In genomic region chr5:114818124-114818523, GRCm38 (mm10) we compare ENCODE assay signal across 28 mouse cellular contexts. TPM values are rescaled to one million over a fixed set of nuclear protein-coding genes. Genes with fewer than 3 reads are reported as not detected.
A peak's percentile ranks its signal among the peaks of the same experiment; 100 is the strongest.
DNase-seq lines count a peak whose midpoint lies in the region; ATAC-seq and TF ChIP-seq lines count a peak whose summit lies in the region.
"Had no signal": no experiment of that assay in that cellular context is flagged by ENCODE, and none has a peak within 500 bp of the region (broad histone marks: within the 10 kb centered on the region; RNA-seq: fewer than 3 reads in every experiment).

No protein-coding gene starts in this region.

- WGBS in liver, postnatal 0 days (ENCODE audit: insufficient replicate concordance), result 55% methylated on average over 11 of the region's 11 CpGs

- DNase-seq in cerebellum, adult 9-10 months, result peak; percentile 14
- DNase-seq in cerebellum, postnatal 36 days, result no peak
- DNase-seq in kidney, postnatal 25 days, result peak; percentile 47 to 61
- peak; percentile 30 for DNase-seq in liver, postnatal 0 days
- DNase-seq in Muller cell, postnatal 12 days (ENCODE audit: inconsistent ontology term), result no peak
- DNase-seq: adrenal gland, postnatal 14 days; cerebellum, postnatal 25 days; heart, adult 18-20 months; heart, postnatal 36 days; left cerebral cortex, postnatal 4 days; right cerebral cortex, postnatal 25 days; thymus, adult 18-20 months had no signal

- H3K9ac ChIP-seq in liver, postnatal 0 days (replicated peaks), result no peak overlapping the region
- H3K9ac ChIP-seq: forebrain, embryonic 13.5 days; heart, embryonic 13.5 days; hindbrain, embryonic 14.5 days; midbrain, embryonic 15.5 days; neural tube, embryonic 15.5 days had no signal

- no peaks in the 10 kb centered on the region for H3K27me3 ChIP-seq in megakaryocyte, embryonic 14.5 days (replicated peaks)
- no peaks in the 10 kb centered on the region for H3K27me3 ChIP-seq in liver, postnatal 0 days (ENCODE audit: insufficient read depth, low read length)
- H3K27me3 ChIP-seq: forebrain, embryonic 13.5 days; heart, embryonic 13.5 days; midbrain, embryonic 15.5 days; neural tube, embryonic 15.5 days had no signal

- H3K9me3 ChIP-seq in megakaryocyte, embryonic 14.5 days, result peaks cover 14% of the 10 kb centered on the region
- H3K9me3 ChIP-seq in liver, postnatal 0 days (ENCODE audit: low read length), result no peaks in the 10 kb centered on the region
- H3K9me3 ChIP-seq: midbrain, embryonic 15.5 days; neural tube, embryonic 15.5 days had no signal

- H3K4me2 ChIP-seq in liver, postnatal 0 days (ENCODE audit: low read depth, low read length), result no peak overlapping the region
- H3K4me2 ChIP-seq: forebrain, embryonic 13.5 days; heart, embryonic 13.5 days; hindbrain, embryonic 14.5 days; midbrain, embryonic 15.5 days; neural tube, embryonic 15.5 days had no signal

- peaks cover 10% of the 10 kb centered on the region for H3K36me3 ChIP-seq in megakaryocyte, embryonic 14.5 days (replicated peaks; ENCODE audit: low read length)
- H3K36me3 ChIP-seq in liver, postnatal 0 days (replicated peaks; ENCODE audit: insufficient read depth, low read length), result no peaks in the 10 kb centered on the region
- H3K36me3 ChIP-seq: midbrain, embryonic 15.5 days had no signal

- peak overlapping the region; percentile 70 for H3K4me3 ChIP-seq in megakaryocyte, embryonic 14.5 days (replicated peaks)
- no peak overlapping the region for H3K4me3 ChIP-seq in liver, postnatal 0 days (ENCODE audit: low read depth, low read length)
- H3K4me3 ChIP-seq: forebrain, embryonic 13.5 days; heart, embryonic 13.5 days; layer of hippocampus, adult 2 months; midbrain, embryonic 15.5 days; neural tube, embryonic 15.5 days had no signal

- no peak for ATAC-seq in megakaryocyte, adult 5-6 weeks (ENCODE audit: poor library complexity, severe bottlenecking)
- no peak for ATAC-seq in liver, postnatal 0 days
- no peak for ATAC-seq in activated CD4-positive, CD25-positive, alpha-beta regulatory T cell, adult 4 months
- ATAC-seq: forebrain, embryonic 13.5 days; lung, postnatal 0 days; midbrain, embryonic 15.5 days had no signal

- TF ChIP-seq EP300 in liver, postnatal 0 days (IDR thresholded peaks at IDR 0.05; ENCODE audit: low read depth), result no peak

- peaks cover 29% of the 10 kb centered on the region for H3K4me1 ChIP-seq in megakaryocyte, embryonic 14.5 days
- no peaks in the 10 kb centered on the region; the same call in 1 of the 2 replicates for H3K4me1 ChIP-seq in liver, postnatal 0 days (ENCODE audit: insufficient read depth)
- H3K4me1 ChIP-seq: midbrain, embryonic 15.5 days had no signal

- H3K27ac ChIP-seq in liver, postnatal 0 days (ENCODE audit: low read depth), result no peak overlapping the region
- H3K27ac ChIP-seq: forebrain, embryonic 13.5 days; heart, embryonic 13.5 days; hindbrain, embryonic 14.5 days; layer of hippocampus, adult 2 months; midbrain, embryonic 15.5 days; neural tube, embryonic 15.5 days had no signal

- no peak for TF ChIP-seq CTCF in liver, postnatal 0 days (IDR thresholded peaks at IDR 0.05; ENCODE audit: low read depth)

RNA-seq across cellular contexts. Expression of gene 1500011B03Rik, which starts 5.1 kb away (rescaled TPM):
- polyA plus RNA-seq in megakaryocyte, embryonic 14.5 days (2012; ENCODE audit: insufficient read depth, low replicate concordance), result 24.5 and 89.4 TPM in 2 replicates
- 30.6 and 45.3 TPM in 2 replicates for total RNA-seq in megakaryocyte, adult 5-6 weeks (2015)
- total RNA-seq in megakaryocyte, adult 5-6 weeks (2017), result 19.1 and 24.0 TPM in 2 replicates
- polyA plus RNA-seq in liver, postnatal 0 days (2015; fragmentation: Nextera tagmentation; extraction: Ambion mirVana), result 31.2 and 32.5 TPM in 2 replicates
- polyA plus RNA-seq in activated CD4-positive, CD25-positive, alpha-beta regulatory T cell, adult 4 months (2017; shearing (Covaris generic)), result 10 to 100 TPM; 52.5 to 64.1 TPM

RNA-seq across cellular contexts. Expression of gene 4930519G04Rik, which starts 35.3 kb away (rescaled TPM):
- polyA plus RNA-seq in megakaryocyte, embryonic 14.5 days (2012; ENCODE audit: insufficient read depth, low replicate concordance), result 0.20 TPM in 1 of 2 replicates, not detected in the other
- total RNA-seq in megakaryocyte, adult 5-6 weeks (2015), result 0.16 and 0.30 TPM in 2 replicates
- total RNA-seq in megakaryocyte, adult 5-6 weeks (2017), result 0.24 and 0.84 TPM in 2 replicates
- not detected in 2 replicates for polyA plus RNA-seq in liver, postnatal 0 days (2015; fragmentation: Nextera tagmentation; extraction: Ambion mirVana)
- polyA plus RNA-seq in activated CD4-positive, CD25-positive, alpha-beta regulatory T cell, adult 4 months (2017; shearing (Covaris generic)), result not detected
- total RNA-seq: adrenal gland, postnatal 14 days; gastrocnemius, adult 8-10 months; heart, adult 18-20 months; heart, postnatal 36 days; layer of hippocampus, adult 2 months; left cerebral cortex, postnatal 4 days; liver, adult 2 months had no signal
- polyA plus RNA-seq: forebrain, embryonic 13.5 days; frontal cortex, adult 2 months; heart, embryonic 13.5 days; hindbrain, embryonic 14.5 days; liver, adult 2 months; lung, postnatal 0 days; midbrain, embryonic 15.5 days; neural tube, embryonic 15.5 days; stomach, embryonic 14.5 days; urinary bladder, adult 2 months had no signal

RNA-seq across cellular contexts. Expression of gene Gm9936, which starts 40.4 kb away (rescaled TPM):
- not detected in 2 replicates for polyA plus RNA-seq in megakaryocyte, embryonic 14.5 days (2012; ENCODE audit: insufficient read depth, low replicate concordance)
- not detected in 2 replicates for total RNA-seq in megakaryocyte, adult 5-6 weeks (2015)
- not detected in 2 replicates for total RNA-seq in megakaryocyte, adult 5-6 weeks (2017)
- not detected in 2 replicates for polyA plus RNA-seq in liver, postnatal 0 days (2015; fragmentation: Nextera tagmentation; extraction: Ambion mirVana)
- polyA plus RNA-seq in activated CD4-positive, CD25-positive, alpha-beta regulatory T cell, adult 4 months (2017; shearing (Covaris generic)), result not detected
- total RNA-seq: adrenal gland, postnatal 14 days; gastrocnemius, adult 8-10 months; heart, adult 18-20 months; heart, postnatal 36 days; liver, adult 2 months had no signal
- polyA plus RNA-seq: heart, embryonic 13.5 days; liver, adult 2 months; lung, postnatal 0 days; spleen, adult 2 months had no signal

RNA-seq across cellular contexts. Expression of gene Git2, which starts 42.8 kb away (rescaled TPM):
- polyA plus RNA-seq in megakaryocyte, embryonic 14.5 days (2012; ENCODE audit: insufficient read depth, low replicate concordance), result 48.3 and 136 TPM in 2 replicates
- 93.8 and 97.0 TPM in 2 replicates for total RNA-seq in megakaryocyte, adult 5-6 weeks (2015)
- total RNA-seq in megakaryocyte, adult 5-6 weeks (2017), result 87.1 and 107 TPM in 2 replicates
- polyA plus RNA-seq in liver, postnatal 0 days (2015; fragmentation: Nextera tagmentation; extraction: Ambion mirVana), result 10.5 and 11.1 TPM in 2 replicates
- polyA plus RNA-seq in activated CD4-positive, CD25-positive, alpha-beta regulatory T cell, adult 4 months (2017; shearing (Covaris generic)), result 100 to 1,000 TPM; 126 to 150 TPM

RNA-seq across cellular contexts. Expression of gene Ankrd13a, which starts 43.6 kb away (rescaled TPM):
- polyA plus RNA-seq in megakaryocyte, embryonic 14.5 days (2012; ENCODE audit: insufficient read depth, low replicate concordance), result 99.9 and 118 TPM in 2 replicates
- total RNA-seq in megakaryocyte, adult 5-6 weeks (2015), result 169 and 170 TPM in 2 replicates
- total RNA-seq in megakaryocyte, adult 5-6 weeks (2017), result 204 and 225 TPM in 2 replicates
- polyA plus RNA-seq in liver, postnatal 0 days (2015; fragmentation: Nextera tagmentation; extraction: Ambion mirVana), result 26.7 TPM in 2 replicates
- polyA plus RNA-seq in activated CD4-positive, CD25-positive, alpha-beta regulatory T cell, adult 4 months (2017; shearing (Covaris generic)), result 10 to 100 TPM; 22.2 to 22.8 TPM

Comparison
In these comparisons a context has a peak if more than half of its experiments do, and no peak if none do; other contexts are left out.
1. DNase-seq: peak in cerebellum, adult 9-10 months (single experiment), kidney, postnatal 25 days (2 of 2) and liver, postnatal 0 days (single experiment); none in cerebellum, postnatal 36 days (0 of 2) and Muller cell, postnatal 12 days (single experiment).